Mouse (Mus musculus) midbrain, embryonic 11.5 days (tissue): ENCODE measurements at regions not wholly inside any gene's neighbourhood (a gene's known extent, or its start where the extent isn't known, plus 50 kb on each side); places are given as distances from the start of the nearest gene placed in this dataset.

Experiments
- ATAC-seq: fragments of 200-750 bp; cut with Nextera tagmentation; 2 replicates; pipeline ENCODE4 v1.8.0; 2017; ENCODE audit warnings: moderate TSS enrichment, moderate library complexity; ENCODE audit not compliant: low FRiP score
- DNase-seq: peaks from one replicate; pipeline ENCODE4 v3.0.0; 2015; ENCODE audit warnings: low spot score; ENCODE audit errors: missing footprints
- H3K27ac ChIP-seq: fragments of 300-500 bp; sonication (generic); 2 replicates; pipeline ENCODE4 v1.5.1; 2014; ENCODE audit warnings: low read depth, low read length
- H3K27me3 ChIP-seq: fragments of 300-500 bp; sonication (generic); 2 replicates; pipeline ENCODE4 v1.6.1; 2014; ENCODE audit warnings: mild to moderate bottlenecking, low read length, moderate library complexity, mixed read lengths; ENCODE audit not compliant: control insufficient read depth, insufficient read depth
- H3K36me3 ChIP-seq: fragments of 300-500 bp; sonication (generic); 2 replicates; pipeline ENCODE4 v1.6.1; 2014; ENCODE audit warnings: mild to moderate bottlenecking, low read length, moderate library complexity, mixed read lengths; ENCODE audit not compliant: control insufficient read depth, insufficient read depth
- H3K4me1 ChIP-seq: fragments of 300-500 bp; sonication (generic); 2 replicates; pipeline ENCODE4 v1.6.1; 2014; ENCODE audit warnings: low read length; ENCODE audit not compliant: control insufficient read depth, insufficient read depth
- H3K4me2 ChIP-seq: fragments of 300-500 bp; sonication (generic); 2 replicates; pipeline ENCODE4 v1.6.1; 2014; ENCODE audit warnings: mild to moderate bottlenecking, moderate library complexity
- H3K4me3 ChIP-seq: fragments of 300-500 bp; sonication (generic); 2 replicates; pipeline ENCODE4 v1.5.1; 2014; ENCODE audit warnings: low read depth, low read length
- H3K9ac ChIP-seq: fragments of 300-500 bp; sonication (generic); 2 replicates; pipeline ENCODE4 v1.6.1; 2014; ENCODE audit warnings: low read length
- H3K9me3 ChIP-seq: fragments of 300-500 bp; sonication (generic); 2 replicates; pipeline ENCODE4 v1.6.1; 2016; ENCODE audit warnings: low read length; ENCODE audit not compliant: control insufficient read depth
- WGBS: fragments of 180-500 bp; shearing (Covaris S2); extraction: QIAGEN DNeasy Blood & Tissue Kit; methylation state at CpG from one replicate; pipeline ENCODE4 v1.1.7; 2014; 5-methylcytosine and 5-hydroxymethylcytosine counted together

- no peak overlapping the region for H3K9ac ChIP-seq
- peaks cover 16% of the 10 kb centered on the region for H3K4me1 ChIP-seq
- no peaks in the 10 kb centered on the region for H3K9me3 ChIP-seq
- no peak overlapping the region for H3K4me2 ChIP-seq
- WGBS: 55% methylated on average over 10 of the region's 10 CpGs
- DNase-seq (no peak), ATAC-seq (no peak)
- no peak overlapping the region for H3K4me3 ChIP-seq
- no peak overlapping the region for H3K27ac ChIP-seq
- no peaks in the 10 kb centered on the region; the same call in none of the 2 replicates for H3K27me3 ChIP-seq
- H3K36me3 ChIP-seq: no peaks in the 10 kb centered on the region
Observed at GRCm38 (mm10) chr8:125314221-125314984, 255.2 kb downstream of the Sipa1l2 start.

DNA sequence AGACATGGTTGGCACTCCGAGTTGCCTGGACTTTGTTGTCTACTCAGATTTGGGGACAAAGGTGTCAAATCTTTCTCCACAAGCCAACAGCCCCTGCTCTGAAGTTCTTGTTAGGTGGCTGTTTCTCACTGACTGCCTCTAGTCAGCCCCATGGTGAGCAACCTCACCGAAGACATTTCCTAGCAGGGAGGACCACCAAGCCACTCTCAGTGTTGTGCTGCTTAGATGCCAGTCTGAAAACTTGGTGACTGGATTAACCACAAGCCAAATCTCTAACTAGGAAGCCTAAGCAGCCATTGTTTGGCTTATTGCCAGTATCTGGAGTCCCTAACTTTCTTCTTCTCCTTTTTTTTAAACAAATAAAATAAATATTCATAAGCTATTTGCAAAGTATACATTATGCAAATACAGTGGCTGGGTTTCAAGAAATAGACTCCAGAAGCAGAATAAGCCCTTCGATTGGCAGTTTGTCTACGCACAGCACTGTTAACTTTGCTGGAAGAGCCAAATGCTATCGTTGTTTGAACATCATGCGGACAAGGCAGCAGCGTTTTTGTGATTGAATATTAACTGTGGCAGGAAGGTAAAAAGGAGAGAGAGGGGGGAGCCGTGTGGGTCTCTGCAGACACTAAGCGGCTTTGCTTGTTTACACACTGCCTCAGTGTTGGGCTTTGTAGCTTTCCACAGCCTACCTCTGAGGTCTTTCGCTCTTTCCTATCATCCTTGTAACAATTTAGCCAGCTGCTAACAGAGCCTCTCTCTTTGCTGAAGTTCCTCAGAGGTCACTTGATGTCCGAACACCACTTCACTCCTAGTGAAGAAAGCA, 257.4 kb downstream of the Disc1 start:
- no peak for DNase-seq
- Histone ChIP-seq H3K27me3 (no peaks in the 10 kb centered on the region; the same call in none of the 2 replicates), H3K4me2 (no peak overlapping the region), H3K27ac (no peak overlapping the region), H3K4me3 (no peak overlapping the region), H3K36me3 (no peaks in the 10 kb centered on the region), H3K4me1 (peaks cover 16% of the 10 kb centered on the region), H3K9ac (no peak overlapping the region), H3K9me3 (no peaks in the 10 kb centered on the region)
- 67% methylated on average over 11 of the region's 11 CpGs for WGBS
- no peak; the same call in 1 of the 2 replicates for ATAC-seq
